Mouse (Mus musculus) adipocyte (in vitro differentiated cells): ENCODE results near the gene Zic1.

Experiments
- DNase-seq: peaks from one replicate; pipeline ENCODE4 v3.0.0-alpha.2; 2016; ENCODE audit warnings: low spot score

Gene Zic1

GRCm38 (mm10) chr9:91365664-91366063, at the start of gene Zic1:
TSS of gene Zic1 (minus strand) at chr9:91365810.
- no peak for DNase-seq

DNA sequence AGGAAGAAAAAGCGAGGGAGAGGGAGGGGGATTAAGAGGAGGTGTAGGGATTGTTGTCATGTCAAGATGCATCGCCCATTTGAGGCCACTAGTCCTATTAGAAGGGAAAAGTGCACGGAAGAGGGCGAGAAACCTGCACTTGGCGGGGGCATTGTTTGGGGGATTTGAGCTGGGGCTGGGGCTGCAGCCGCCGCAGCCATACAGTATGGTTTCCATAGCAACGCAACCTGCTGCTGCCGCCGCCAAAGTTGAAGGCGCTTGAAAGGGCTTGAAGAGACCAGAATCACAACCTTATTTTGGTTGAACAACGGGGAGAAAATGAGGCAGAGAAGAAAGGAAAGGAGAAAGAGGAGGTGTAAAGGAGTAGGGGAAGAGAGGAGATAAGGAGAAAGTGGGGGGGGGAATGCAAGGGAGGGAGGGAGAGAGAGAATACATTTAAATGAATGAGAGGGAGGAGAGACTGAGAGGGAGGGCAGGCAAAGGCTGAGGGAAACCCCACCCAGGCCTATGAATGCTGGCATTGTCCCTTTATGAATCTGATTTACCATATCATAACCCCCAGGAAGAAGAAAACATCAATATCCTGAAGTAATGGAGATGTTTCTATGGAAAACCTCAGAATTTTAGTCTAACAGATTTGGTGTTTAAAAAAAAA, 48.5 kb upstream of the Zic1 start:
- DNase-seq, result no peak

- no peak for DNase-seq
These were observed 44.2 kb upstream of the Zic1 start for GRCm38 (mm10) chr9:91409771-91410170.

GRCm38 (mm10) chr9:91406258-91406763, 40.7 kb upstream of the Zic1 start:
- DNase-seq, result no peak

DNA sequence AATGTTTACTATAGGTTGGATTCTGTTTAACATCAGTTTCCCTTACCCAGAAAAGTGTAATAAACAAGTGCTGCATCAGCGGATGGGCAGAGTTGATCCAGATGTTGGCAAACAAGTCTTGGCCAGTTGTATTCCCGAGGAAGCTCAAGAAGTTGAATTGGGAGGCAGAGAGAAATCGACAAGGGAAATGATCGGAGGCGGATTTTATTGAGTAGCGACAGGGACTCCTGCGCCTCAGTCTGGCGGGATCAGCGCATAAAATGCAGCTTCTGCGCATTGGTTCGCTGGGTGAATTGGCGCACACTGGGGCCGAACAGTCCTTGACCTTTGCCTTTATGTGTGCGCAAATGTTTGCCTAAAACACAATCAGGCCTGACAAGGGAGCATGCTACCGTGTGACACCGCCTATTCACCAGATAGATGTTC, 40.2 kb upstream of the Zic1 start:
- DNase-seq, result no peak

GRCm38 (mm10) chr9:91404905-91405752, 39.5 kb upstream of the Zic1 start:
- no peak for DNase-seq

- no peak for DNase-seq
These were observed 38.6 kb upstream of the Zic1 start for GRCm38 (mm10) chr9:91404229-91404628.

GRCm38 (mm10) chr9:91401471-91401870, 35.9 kb upstream of the Zic1 start:
- no peak for DNase-seq

DNA sequence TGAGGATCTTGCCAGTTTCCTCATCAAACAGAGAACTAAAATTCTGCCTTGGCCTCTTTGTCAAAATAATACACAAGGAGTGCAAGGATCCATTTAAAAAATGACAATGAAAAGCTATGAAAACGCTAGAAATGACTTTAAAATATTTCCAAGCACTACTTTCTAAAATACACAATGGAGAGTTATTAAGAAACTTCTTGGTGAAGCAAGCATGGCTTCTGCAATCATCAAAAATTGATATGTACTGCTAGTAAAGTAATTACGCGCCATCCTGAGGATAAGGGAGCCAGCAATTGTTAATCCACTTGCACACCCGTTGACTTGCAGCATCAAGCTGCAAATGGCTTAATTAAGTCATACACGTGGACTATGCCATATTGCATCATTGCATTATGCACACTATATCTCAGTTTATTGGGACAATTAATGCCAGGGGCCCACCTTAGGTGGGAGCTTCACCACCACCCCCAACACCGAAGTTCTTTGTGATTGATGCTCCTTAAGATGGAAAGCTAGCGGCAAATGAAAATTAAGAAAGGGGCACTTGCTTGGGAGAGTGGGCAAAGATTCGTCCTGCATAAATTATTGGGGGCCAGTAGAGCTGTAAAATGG, 35.0 kb upstream of the Zic1 start:
- DNase-seq, result no peak

- no peak for DNase-seq
These were observed 34.4 kb upstream of the Zic1 start for GRCm38 (mm10) chr9:91399976-91400375.

GRCm38 (mm10) chr9:91395066-91395772, 29.6 kb upstream of the Zic1 start:
- no peak for DNase-seq

DNA sequence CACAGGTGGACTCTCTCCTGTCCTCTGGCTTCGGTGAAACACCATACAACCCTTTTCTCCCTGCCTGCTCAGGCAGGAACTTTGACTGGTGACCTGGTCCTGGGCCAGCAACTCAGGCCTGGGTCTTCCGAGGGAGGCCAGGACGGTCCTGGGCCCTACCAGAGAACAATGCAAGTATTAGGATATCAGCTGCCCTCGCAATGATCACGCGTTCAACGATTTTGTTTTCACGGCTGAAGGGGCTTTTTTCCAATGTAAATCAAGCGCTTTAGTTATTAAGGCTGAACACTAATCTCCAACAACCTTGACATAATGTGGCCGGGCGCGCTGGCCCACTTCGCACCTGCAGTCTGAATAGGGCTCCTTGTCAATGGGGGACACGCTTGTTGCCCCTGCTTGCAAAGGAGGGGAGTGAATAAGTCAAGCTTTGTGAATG, 28.6 kb upstream of the Zic1 start:
- no peak for DNase-seq

DNA sequence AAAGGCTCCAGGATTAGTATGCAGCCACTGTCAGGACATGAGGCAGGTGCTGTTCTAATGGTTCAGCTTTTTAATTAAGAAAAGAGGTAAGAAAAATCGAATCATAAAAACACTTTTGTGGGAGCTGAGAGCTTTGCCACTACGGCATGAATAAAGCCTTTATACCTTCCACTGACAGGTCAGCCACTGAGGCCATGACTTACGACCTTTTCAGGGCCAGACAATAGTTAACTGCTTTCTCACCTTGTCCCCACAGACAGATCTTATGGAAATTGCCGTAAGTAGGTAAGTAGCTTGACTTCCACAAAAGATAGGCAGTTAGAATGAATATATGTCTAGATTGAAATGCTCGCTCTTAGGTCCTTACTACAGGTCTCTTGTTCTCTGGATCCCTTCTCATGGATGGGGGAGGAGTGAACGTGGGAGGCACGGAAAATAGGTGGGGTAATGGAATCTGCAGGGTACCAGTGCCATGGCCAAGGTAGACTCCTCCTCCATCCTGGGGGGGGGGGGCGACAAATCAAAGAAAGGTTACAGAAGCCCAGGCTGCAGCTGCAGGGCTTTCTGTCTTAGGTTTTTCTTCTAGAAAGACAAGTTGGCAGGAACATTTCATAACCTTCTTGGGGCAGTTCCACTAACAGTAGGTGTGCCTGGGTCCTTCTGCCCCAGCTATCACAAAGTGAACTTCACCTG, 27.9 kb upstream of the Zic1 start:
- no peak for DNase-seq

GRCm38 (mm10) chr9:91388173-91388572, 22.6 kb upstream of the Zic1 start:
- DNase-seq, result no peak

- no peak for DNase-seq
These were observed 22.1 kb upstream of the Zic1 start for GRCm38 (mm10) chr9:91387740-91388080.

DNA sequence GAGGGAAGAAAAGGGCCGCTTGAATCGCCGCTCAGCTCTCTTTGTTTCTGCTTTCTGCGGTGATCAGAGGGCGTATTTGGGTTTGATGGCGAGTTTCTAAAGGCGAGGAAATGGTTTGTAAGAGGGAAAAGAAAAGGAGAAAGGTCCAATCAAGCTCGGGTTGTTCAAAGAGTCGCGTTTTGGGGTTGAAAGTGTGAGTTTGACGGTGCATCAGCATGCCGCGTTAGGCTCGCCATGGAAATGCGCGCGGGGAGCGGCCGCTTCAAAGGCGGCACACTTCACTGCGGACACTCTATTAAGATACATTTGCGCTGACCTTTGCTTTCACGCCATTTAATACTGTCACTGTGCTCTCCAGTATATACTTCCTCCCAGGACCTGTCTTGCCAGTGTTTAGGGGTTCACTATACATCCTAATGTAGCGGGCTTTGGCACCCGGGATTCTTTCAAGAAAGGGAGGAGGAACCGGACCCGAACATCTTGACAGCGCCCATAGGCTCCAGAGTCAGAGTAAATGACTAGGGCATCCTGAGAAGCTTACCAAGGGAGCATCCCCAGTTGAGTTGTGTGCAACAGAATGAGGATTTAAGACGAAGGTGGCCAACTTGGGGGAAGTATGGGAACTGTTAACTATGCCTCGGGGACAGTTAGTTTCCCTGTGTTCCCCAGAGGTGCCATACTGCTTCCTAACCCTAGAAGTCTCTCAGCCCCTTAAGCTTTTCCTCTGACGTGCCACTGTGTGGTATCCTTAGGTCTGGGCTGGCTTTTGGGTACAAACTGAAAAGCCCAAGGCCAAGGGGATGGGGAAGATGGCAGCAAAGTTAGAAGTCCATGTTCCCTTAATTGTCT, 21.5 kb upstream of the Zic1 start:
- no peak for DNase-seq

DNA sequence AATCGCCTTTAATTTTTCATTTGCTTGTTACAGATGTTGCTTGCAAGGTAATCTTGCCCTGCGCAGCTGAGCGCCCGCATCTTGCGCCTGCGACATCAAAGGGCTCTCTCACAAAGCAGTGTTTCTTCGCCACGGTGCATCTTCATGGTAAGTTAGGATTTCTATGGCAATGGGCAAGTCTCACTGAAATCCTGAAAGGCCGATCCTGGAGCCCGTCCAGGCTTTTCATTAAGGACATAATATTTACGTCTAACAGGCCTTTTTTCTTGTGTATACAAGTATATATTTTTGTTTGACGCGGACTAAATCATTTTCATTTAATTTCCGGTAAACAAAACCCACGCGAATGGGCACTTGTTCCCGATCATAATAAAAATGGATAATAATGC, 20.9 kb upstream of the Zic1 start:
- DNase-seq, result no peak

DNA sequence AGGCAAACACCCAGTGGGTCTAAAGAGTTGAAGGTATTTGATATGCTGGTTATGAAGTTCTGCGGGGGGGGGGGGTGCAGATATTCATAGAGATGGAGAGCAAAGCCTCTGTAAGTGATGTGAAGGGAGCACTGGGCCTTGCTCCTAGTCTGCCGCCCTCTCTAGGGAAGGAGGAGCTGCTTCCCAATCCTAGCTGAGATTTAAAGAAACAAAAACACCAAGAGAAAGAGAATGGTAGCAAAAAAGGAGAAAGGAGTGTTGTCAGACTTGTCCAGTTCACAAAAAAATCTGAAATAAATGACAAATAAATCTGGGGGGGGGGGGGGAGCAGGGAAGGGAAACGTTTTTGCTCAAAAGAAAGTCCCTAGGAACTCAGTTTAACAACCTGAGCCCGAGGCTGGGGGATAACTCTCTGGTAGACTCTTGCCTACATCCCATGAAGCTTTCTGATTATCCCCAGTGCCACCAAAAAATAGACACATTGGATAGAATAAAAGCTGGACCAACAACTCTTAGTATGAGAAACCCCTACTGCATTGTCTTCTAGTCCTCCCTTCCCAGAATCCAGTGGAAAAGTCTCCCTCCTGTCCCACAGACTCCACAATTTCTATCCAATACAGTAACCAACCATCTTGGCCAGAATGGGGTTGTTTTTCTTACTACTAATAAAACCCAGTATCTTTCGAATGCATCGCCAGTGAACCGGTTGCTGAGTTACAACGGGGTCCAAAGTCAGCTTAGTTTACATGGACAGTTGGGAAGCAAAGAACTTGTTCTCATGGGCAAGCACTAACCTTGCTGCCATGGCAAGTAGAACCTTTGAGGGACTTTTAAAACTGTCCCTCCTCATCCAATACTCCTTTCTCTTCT, 20.2 kb upstream of the Zic1 start:
- DNase-seq, result no peak

- no peak for DNase-seq
These were observed 19.3 kb upstream of the Zic1 start for GRCm38 (mm10) chr9:91384693-91385560.
